Mouse (Mus musculus): Measurements from ENCODE around the gene Lrrfip2.

DNA sequence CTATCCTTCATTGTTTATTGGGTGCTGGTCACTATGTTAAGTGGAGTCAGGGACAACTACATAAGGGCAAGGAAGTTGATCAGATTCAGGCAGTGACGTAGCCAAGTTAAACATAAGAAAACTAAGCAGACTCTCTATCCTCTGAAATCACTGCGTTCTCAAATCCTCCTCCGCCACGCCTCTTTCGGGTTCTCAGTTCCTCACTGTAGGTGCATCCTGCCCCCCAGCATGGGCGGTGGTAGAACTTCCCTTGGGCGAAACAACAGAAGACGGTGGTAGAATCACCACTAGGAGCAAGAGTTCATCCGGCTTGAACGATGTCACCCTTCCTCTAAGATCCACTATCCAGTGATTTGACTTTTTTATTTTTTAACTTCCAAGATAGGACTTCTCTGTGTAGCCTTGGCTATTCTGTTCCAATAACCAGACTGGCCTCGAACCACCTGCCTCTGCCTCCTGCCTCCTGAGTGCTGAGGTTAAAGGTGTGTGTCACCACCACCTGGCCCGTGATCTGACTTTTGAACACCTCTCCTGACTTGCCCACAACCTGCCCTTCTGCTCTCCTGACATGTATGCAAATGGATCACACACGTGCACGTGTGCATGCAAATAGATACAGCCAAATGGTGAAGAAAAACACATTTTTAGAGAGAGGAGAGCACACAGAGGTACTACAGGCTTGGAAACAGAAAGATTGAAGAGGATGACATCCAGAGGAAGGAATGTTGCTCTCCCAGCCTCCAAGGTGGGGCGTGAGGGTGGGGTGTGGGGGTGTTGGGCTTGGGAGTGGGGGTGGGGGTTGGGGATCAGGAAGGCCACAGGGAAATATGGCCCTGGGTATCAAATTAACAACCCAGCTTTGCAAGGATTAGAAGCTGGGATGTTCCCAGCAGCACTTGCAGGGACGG lies 20.7 kb upstream of the Lrrfip2 start:
- no peak for TF ChIP-seq CTCF (IDR thresholded peaks at IDR 0.05; ENCODE audit: control insufficient read depth, insufficient read depth, insufficient replicate concordance, low read depth, low read length)
- TF ChIP-seq POLR2A (IDR thresholded peaks at IDR 0.05; ENCODE audit: control insufficient read depth, low read depth, low read length), result no peak

Data from testis, adult 2 months (tissue).